Mouse (Mus musculus) layer of hippocampus, postnatal 14 days (tissue): ENCODE measurements at regions not wholly inside any gene's neighbourhood (a gene's known extent, or its start where the extent isn't known, plus 50 kb on each side); places are given as distances from the start of the nearest gene placed in this dataset.

Experiments
- DNase-seq, 2 experiments: peaks; one replicate each; pipeline ENCODE4 v3.0.0; 2021 to 2022; ENCODE audit warnings: low spot score in 2 of 2, mixed read lengths in 1 of 2

GRCm38 (mm10) chr11:65365751-65366559, 96.2 kb upstream of the Myocd start:
- DNase-seq: no peak

DNA sequence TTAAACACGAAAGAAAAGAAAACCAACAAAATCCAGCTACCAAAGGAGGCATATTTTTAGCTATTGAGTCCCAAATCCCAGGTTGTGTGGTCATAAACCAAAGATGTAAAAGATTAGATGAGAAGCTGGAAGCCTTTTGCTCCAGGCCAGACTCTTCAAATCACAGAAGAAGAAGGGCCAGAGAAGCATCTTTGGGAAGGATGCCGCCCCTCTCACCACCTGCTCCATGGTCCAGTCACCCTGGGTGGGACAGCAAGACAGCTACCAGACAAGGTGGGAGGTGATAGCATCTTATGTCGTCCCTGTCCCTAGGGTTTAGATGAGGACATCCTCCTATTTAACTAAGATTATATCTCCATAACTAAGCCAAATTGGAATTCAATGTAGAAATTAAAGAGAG, 95.1 kb upstream of the Myocd start:
- no peak for DNase-seq

- DNase-seq: no peak
These were observed 94.1 kb upstream of the Myocd start for GRCm38 (mm10) chr11:65363846-65364245.

DNA sequence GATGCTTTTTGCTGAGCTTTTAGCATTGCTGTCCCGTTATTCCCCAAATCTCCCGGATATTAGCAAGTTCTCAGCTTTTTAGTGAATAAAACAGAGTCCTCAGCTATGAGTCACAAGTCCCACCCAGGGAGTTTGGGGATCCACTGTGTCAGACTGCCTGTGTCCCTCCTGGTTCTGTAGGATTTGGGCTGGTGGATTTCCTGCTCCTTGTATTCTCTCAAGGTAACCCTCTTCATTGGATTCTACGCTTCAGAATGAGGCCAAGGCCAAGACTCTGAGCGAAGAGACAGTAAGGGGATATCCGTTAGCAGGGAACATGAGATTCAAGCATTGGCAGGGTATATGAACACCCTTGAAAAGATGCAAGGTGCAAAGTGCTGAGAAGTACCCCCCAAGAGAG, 90.9 kb upstream of the Myocd start:
- DNase-seq: no peak

- no peak for DNase-seq
These were observed 89.1 kb upstream of the Myocd start for GRCm38 (mm10) chr11:65358908-65359307.

DNA sequence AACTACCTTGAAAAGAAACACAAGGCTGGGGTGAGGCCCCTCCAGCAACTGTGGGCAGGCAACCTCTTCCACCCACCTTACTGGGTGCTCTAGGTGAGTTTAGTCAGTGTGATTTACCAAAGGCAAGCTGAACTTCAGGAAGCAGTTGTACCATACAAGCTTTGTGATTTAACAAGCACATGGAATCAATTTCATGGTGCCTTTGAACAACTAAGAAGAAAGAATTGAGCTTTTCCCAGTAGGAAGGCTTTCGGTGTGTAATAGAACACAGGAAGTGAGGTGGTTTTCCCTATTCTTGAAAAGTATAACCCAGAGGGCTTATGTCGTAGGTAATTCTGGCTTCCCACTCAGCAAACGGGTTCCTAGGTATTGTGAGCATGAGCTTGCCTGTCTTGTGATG, 82.7 kb upstream of the Myocd start:
- no peak for DNase-seq

DNA sequence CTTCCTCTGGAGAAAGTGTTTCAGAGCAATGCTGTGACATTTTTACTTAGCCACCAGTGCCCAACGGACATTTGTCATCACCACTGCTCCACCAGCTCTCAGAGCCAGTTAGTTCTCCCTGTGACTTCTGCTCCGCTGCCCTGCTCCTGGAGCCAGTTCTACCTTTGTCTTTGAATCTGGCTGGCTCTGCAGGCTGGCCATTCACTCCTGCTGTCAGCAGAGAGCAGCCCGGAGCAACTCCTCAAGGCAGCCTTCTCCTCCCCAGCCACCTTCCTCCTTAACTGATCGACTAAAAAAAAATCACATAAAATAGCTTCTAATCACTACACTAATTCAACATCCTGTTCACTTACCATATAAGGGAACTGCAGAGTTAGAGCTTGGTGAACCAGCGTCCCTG, 79.2 kb upstream of the Myocd start:
- no peak for DNase-seq

DNA sequence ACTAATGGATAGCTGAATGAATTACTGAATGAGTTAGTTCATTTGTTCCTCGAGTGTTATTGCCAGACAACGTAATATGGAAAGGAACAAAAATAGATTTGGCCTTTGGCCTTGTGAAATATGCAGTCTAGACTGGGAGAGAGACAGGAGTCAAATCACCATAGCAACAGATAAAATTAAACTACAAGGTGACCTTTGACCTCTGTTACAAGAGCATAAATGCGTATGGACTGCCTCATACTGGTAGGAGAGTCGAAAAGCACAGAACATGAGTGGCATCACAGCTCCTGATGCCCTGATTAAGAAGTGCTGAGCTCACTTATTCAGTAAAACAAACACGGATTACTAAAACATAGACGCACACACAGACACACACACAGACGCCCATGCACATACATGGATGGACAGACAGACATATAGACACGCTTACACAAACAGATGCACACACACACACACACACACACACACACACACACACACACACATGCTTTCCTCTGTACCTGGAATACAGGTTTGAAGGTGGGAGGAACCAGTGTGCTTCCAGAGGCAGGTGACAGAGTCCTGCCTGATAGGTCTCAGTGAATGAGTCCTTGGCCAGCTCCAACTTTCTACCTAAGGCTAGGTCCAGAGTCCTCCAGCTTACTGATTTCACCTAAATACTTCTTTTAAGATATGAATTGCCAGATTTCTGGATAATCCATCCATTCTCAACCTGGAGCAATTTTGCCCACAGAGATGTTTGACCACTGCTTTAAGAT, 72.1 kb upstream of the Myocd start:
- no peak for DNase-seq

DNA sequence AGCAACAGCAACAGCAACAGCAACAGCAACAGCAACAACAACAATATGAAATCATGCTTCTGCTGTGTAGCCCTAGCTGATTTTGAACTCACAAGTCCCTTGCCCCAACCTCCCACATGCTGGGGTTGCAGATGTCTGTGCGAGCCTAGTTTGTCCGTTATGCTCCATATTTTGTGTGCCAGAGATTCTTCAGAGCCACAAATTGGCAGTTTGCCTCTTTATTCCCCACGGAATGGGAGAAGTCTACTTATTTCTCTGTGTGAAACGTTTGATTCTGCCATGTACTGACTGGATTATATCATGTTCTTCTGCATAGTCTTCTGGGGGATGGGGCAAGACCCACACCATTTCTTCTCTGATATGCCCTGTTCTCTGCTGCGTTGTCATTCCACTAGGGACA, 64.5 kb upstream of the Myocd start:
- peak in 1 of 2 experiments; percentile 10 for DNase-seq

DNA sequence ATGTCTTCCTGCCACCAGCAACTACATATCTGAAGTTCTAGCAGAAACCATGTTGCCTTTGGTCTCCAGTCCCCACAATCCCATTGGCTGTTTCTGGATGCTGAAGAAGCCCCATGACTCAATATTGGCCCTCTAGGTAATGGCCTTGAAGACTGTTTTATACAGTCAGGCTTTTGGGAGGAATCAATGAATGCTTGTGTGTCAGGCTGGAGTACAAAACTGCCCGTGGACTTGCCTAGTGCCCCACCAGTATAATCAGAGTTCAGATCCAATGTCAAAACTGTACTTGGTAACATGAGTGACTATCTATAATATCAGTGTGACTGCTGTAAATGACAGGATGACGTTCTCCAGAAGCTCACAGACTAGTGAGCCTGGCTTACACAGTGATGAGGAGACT, 63.3 kb upstream of the Myocd start:
- DNase-seq: no peak

DNA sequence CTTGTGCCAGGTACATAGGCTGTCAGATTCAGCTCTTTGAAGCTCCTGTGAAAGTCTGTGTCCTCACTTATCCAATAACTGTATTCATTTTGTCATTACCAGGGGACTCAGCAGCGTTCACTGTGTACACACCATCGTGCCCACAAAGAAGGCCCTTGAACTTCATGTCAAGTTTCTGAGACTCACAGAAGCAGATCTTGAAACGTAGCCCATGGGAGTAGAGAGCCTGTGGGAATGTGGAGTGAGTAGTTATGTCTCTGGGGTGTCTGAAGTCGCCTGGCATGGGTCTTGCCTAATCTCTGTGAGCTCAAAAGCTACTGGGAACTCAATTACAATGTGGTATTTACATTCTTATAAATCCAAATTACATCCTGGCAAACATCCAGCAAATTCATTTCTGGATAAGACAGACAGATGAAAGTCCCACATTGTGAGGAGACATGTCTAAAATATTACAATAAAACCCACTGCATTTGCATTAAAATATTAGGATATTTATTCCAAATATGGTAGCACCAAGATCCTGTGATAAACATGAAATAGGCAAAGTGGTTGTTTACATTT, 53.2 kb upstream of the Myocd start:
- no peak for DNase-seq
